Mouse (Mus musculus) fat pad, adult 2 months (tissue): Measurements from ENCODE around the gene Slc26a5.

Experiments
- DNase-seq: peaks from one replicate; pipeline ENCODE4 v3.0.0-alpha.2; 2011; ENCODE audit warnings: low read depth, low spot score; ENCODE audit errors: extremely low read depth

Slc26a5 gene

GRCm38 (mm10) chr5:21865346-21866107 lies at the start of gene Slc26a5:
Slc26a5 (minus strand) TSS chr5:21865604.
- no peak for DNase-seq

GRCm38 (mm10) chr5:21914776-21915175 lies 49.4 kb upstream of the Slc26a5 start:
- DNase-seq = no peak

GRCm38 (mm10) chr5:21912835-21913530 lies 47.6 kb upstream of the Slc26a5 start:
- no peak for DNase-seq

- no peak for DNase-seq
These were observed 45.3 kb upstream of the Slc26a5 start for GRCm38 (mm10) chr5:21910726-21911125.

GRCm38 (mm10) chr5:21909713-21910112 lies 44.3 kb upstream of the Slc26a5 start:
- no peak for DNase-seq

- DNase-seq = no peak
These were observed 36.0 kb upstream of the Slc26a5 start for GRCm38 (mm10) chr5:21901411-21901810.

GRCm38 (mm10) chr5:21900891-21901290 lies 35.5 kb upstream of the Slc26a5 start:
- no peak for DNase-seq

GRCm38 (mm10) chr5:21898875-21899274 lies 33.5 kb upstream of the Slc26a5 start:
- DNase-seq = no peak

- DNase-seq = no peak
These were observed 31.2 kb upstream of the Slc26a5 start for GRCm38 (mm10) chr5:21896586-21896985.

GRCm38 (mm10) chr5:21894168-21894567 lies 28.8 kb upstream of the Slc26a5 start:
- no peak for DNase-seq

- DNase-seq = no peak
These were observed 1.3 kb upstream of the Slc26a5 start for GRCm38 (mm10) chr5:21866750-21867149.

GRCm38 (mm10) chr5:21866311-21866712 lies 908 bp upstream of the Slc26a5 start:
- DNase-seq = no peak

- DNase-seq = no peak
These were observed 6.8 kb downstream of the Slc26a5 start for GRCm38 (mm10) chr5:21858653-21859052.

- DNase-seq = no peak
These were observed 13.6 kb downstream of the Slc26a5 start for GRCm38 (mm10) chr5:21851679-21852340.

GRCm38 (mm10) chr5:21847438-21847837 lies 18.0 kb downstream of the Slc26a5 start:
- no peak for DNase-seq

- DNase-seq = no peak
These were observed 18.7 kb downstream of the Slc26a5 start for GRCm38 (mm10) chr5:21846616-21847290.

- no peak for DNase-seq
These were observed 20.7 kb downstream of the Slc26a5 start for GRCm38 (mm10) chr5:21844676-21845075.

- no peak for DNase-seq
These were observed 33.6 kb downstream of the Slc26a5 start for GRCm38 (mm10) chr5:21831761-21832160.

- no peak for DNase-seq
These were observed 36.5 kb downstream of the Slc26a5 start for GRCm38 (mm10) chr5:21828855-21829254.

GRCm38 (mm10) chr5:21827643-21828042 lies 37.8 kb downstream of the Slc26a5 start:
- no peak for DNase-seq

GRCm38 (mm10) chr5:21826370-21826769 lies 39.0 kb downstream of the Slc26a5 start:
- no peak for DNase-seq
